Mouse (Mus musculus) MEL (cell line): ENCODE data around the gene Natd1. TPM values are rescaled to one million over a fixed set of nuclear protein-coding genes. Genes with fewer than 3 reads are reported as not detected.

ENCODE experiments used
- DNase-seq: peaks from one replicate; pipeline ENCODE4 v3.0.0; 2011; ENCODE audit warnings: low read depth, low spot score
- H3K27ac ChIP-seq: 2 replicates; pipeline ENCODE4 v1.5.1; 2012; ENCODE audit warnings: low read depth, mild to moderate bottlenecking, control low read depth, low read length, moderate library complexity; ENCODE audit not compliant: control insufficient read depth
- H3K27me3 ChIP-seq, 2 experiments: fragments of 150-350 bp in 1 of 2; sonication (generic) in 1 of 2; 2 replicates each; pipeline ENCODE4 v1.6.1; 2012; ENCODE audit warnings: low read length in 2 of 2, mild to moderate bottlenecking in 2 of 2, improper control_type of control experiment in 1 of 2, moderate library complexity in 1 of 2; ENCODE audit not compliant: insufficient read depth in 2 of 2, control insufficient read depth in 1 of 2
- H3K36me3 ChIP-seq, 2 experiments: 2 replicates each; pipeline ENCODE4 v1.6.1; 2012 to 2014; ENCODE audit warnings: low read length in 2 of 2, improper control_type of control experiment in 1 of 2, inconsistent platforms in 1 of 2, mild to moderate bottlenecking in 1 of 2; ENCODE audit not compliant: insufficient read depth in 2 of 2, control insufficient read depth in 1 of 2
- H3K4me1 ChIP-seq, 2 experiments: fragments of 150-350 bp in 1 of 2; sonication (generic) in 1 of 2; 2 replicates each; pipeline ENCODE4 v1.6.1; 2012; ENCODE audit warnings: low read length in 2 of 2, improper control_type of control experiment in 1 of 2, mild to moderate bottlenecking in 1 of 2; ENCODE audit not compliant: insufficient read depth in 2 of 2, control insufficient read depth in 1 of 2
- H3K4me3 ChIP-seq, 2 experiments: fragments of 150-350 bp in 1 of 2; sonication (generic) in 1 of 2; 2 replicates each; pipeline ENCODE4 v1.5.1; 2012; ENCODE audit warnings: low read depth in 2 of 2, low read length in 2 of 2, mild to moderate bottlenecking in 2 of 2, moderate library complexity in 2 of 2, control low read depth in 1 of 2, improper control_type of control experiment in 1 of 2; ENCODE audit not compliant: control insufficient read depth in 1 of 2, insufficient read depth in 1 of 2
- H3K79me2 ChIP-seq: 2 replicates; pipeline ENCODE4 v1.6.1; 2012; ENCODE audit warnings: mild to moderate bottlenecking, low read length, moderate library complexity; ENCODE audit not compliant: control insufficient read depth, poor library complexity, insufficient read depth
- H3K9ac ChIP-seq: 2 replicates; pipeline ENCODE4 v1.6.1; 2012; ENCODE audit warnings: low read depth, mild to moderate bottlenecking, control low read depth, low read length, moderate library complexity; ENCODE audit not compliant: control insufficient read depth, poor library complexity, severe bottlenecking
- H3K9me3 ChIP-seq: fragments of 150-350 bp; sonication (generic); replicated peaks from 2 replicates; pipeline ENCODE4 v1.6.1; 2012; ENCODE audit warnings: mild to moderate bottlenecking, low read length, improper control_type of control experiment, moderate library complexity; ENCODE audit not compliant: insufficient read depth
- CHD1 ChIP-seq: IDR thresholded peaks from 2 replicates; pipeline ENCODE4 v1.6.1; 2012; ENCODE audit warnings: low read depth, mild to moderate bottlenecking, inconsistent platforms, low read length, improper control_type of control experiment
- CHD2 ChIP-seq: IDR thresholded peaks from 2 replicates; pipeline ENCODE4 v1.6.1; 2011; ENCODE audit warnings: low read length, improper control_type of control experiment
- CTCF ChIP-seq, 3 experiments: IDR thresholded peaks in 2 of 3; conservative IDR thresholded peaks in 1 of 3; 2 replicates each; pipeline ENCODE4 v1.5.1; 2011 to 2012; ENCODE audit warnings: low read length in 3 of 3, low read depth in 2 of 3, mild to moderate bottlenecking in 2 of 3, improper control_type of control experiment in 1 of 3, inconsistent platforms in 1 of 3, mixed read lengths in 1 of 3, moderate library complexity in 1 of 3; ENCODE audit not compliant: control insufficient read depth in 1 of 3, insufficient read depth in 1 of 3, poor library complexity in 1 of 3, severe bottlenecking in 1 of 3
- ETS1 ChIP-seq: IDR thresholded peaks from 2 replicates; pipeline ENCODE4 v1.6.1; 2012; ENCODE audit warnings: low read depth, mild to moderate bottlenecking, inconsistent platforms, low read length, improper control_type of control experiment, moderate library complexity
- GATA1 ChIP-seq: IDR thresholded peaks from 2 replicates; pipeline ENCODE4 v1.6.1; 2011; ENCODE audit warnings: low read depth, low read length, improper control_type of control experiment
- HCFC1 ChIP-seq: IDR thresholded peaks from 2 replicates; pipeline ENCODE4 v1.6.1; 2012; ENCODE audit warnings: low read depth, mild to moderate bottlenecking, inconsistent platforms, low read length, improper control_type of control experiment, moderate library complexity
- JUND ChIP-seq: IDR thresholded peaks from 2 replicates; pipeline ENCODE4 v1.6.1; 2011; ENCODE audit warnings: low read depth, mild to moderate bottlenecking, improper control_type of control experiment, low read length
- MAFK ChIP-seq: IDR thresholded peaks from 2 replicates; pipeline ENCODE4 v1.6.1; 2011; ENCODE audit warnings: low read depth, mild to moderate bottlenecking, low read length, improper control_type of control experiment, borderline replicate concordance
- MAX ChIP-seq: IDR thresholded peaks from 2 replicates; pipeline ENCODE4 v1.6.1; 2011; ENCODE audit warnings: low read length, improper control_type of control experiment
- MAZ ChIP-seq: IDR thresholded peaks from 2 replicates; pipeline ENCODE4 v1.6.1; 2012; ENCODE audit warnings: low read depth, mild to moderate bottlenecking, inconsistent platforms, low read length, improper control_type of control experiment
- MEF2A ChIP-seq: IDR thresholded peaks from 2 replicates; pipeline ENCODE4 v1.6.1; 2014; ENCODE audit warnings: low read depth, mild to moderate bottlenecking, inconsistent platforms, low read length, improper control_type of control experiment; ENCODE audit not compliant: poor library complexity, insufficient replicate concordance, severe bottlenecking; ENCODE audit errors: extremely low read depth
- MXI1 ChIP-seq: IDR thresholded peaks from 2 replicates; pipeline ENCODE4 v1.6.1; 2011; ENCODE audit warnings: mild to moderate bottlenecking, low read depth, low read length, improper control_type of control experiment
- MYC ChIP-seq: IDR thresholded peaks from 2 replicates; pipeline ENCODE4 v1.6.1; 2011; ENCODE audit warnings: low read depth, mild to moderate bottlenecking, low read length, improper control_type of control experiment, moderate library complexity
- NELFE ChIP-seq: IDR thresholded peaks from 2 replicates; pipeline ENCODE4 v1.6.1; 2011; ENCODE audit warnings: low read depth, low read length, improper control_type of control experiment
- NRF1 ChIP-seq: IDR thresholded peaks from 2 replicates; pipeline ENCODE4 v1.6.1; 2014; ENCODE audit warnings: low read depth, mild to moderate bottlenecking, inconsistent platforms, low read length, improper control_type of control experiment, moderate library complexity; ENCODE audit not compliant: poor library complexity, insufficient read depth, severe bottlenecking
- RAD21 ChIP-seq: IDR thresholded peaks from 2 replicates; pipeline ENCODE4 v1.6.1; 2011; ENCODE audit warnings: mild to moderate bottlenecking, low read depth, low read length, improper control_type of control experiment
- SMC3 ChIP-seq: IDR thresholded peaks from 2 replicates; pipeline ENCODE4 v1.6.1; 2011; ENCODE audit warnings: low read depth, low read length, improper control_type of control experiment
- TAL1 ChIP-seq: IDR thresholded peaks from 2 replicates; pipeline ENCODE4 v1.6.1; 2012; ENCODE audit warnings: mild to moderate bottlenecking, inconsistent platforms, low read length, moderate library complexity, mixed read lengths
- TBP ChIP-seq: IDR thresholded peaks from 2 replicates; pipeline ENCODE4 v1.8.0; 2011; ENCODE audit warnings: low read depth, low read length, improper control_type of control experiment
- TCF12 ChIP-seq: IDR thresholded peaks from 2 replicates; pipeline ENCODE4 v1.6.1; 2014; ENCODE audit warnings: low read depth, mild to moderate bottlenecking, inconsistent platforms, low read length, improper control_type of control experiment, moderate library complexity
- UBTF ChIP-seq: IDR thresholded peaks from 2 replicates; pipeline ENCODE4 v1.6.1; 2012; ENCODE audit warnings: low read depth, mild to moderate bottlenecking, inconsistent platforms, low read length, improper control_type of control experiment, moderate library complexity, borderline replicate concordance; ENCODE audit not compliant: insufficient read depth
- USF2 ChIP-seq, 2 experiments: IDR thresholded peaks; 2 replicates each; pipeline ENCODE4 v1.6.1; 2011 to 2012; ENCODE audit warnings: improper control_type of control experiment in 2 of 2, low read length in 2 of 2, borderline replicate concordance in 1 of 2, inconsistent platforms in 1 of 2, low read depth in 1 of 2, mild to moderate bottlenecking in 1 of 2; ENCODE audit not compliant: insufficient read depth in 1 of 2
- ZC3H11A ChIP-seq: IDR thresholded peaks from 2 replicates; pipeline ENCODE4 v1.6.1; 2012; ENCODE audit warnings: low read depth, mild to moderate bottlenecking, inconsistent platforms, low read length, improper control_type of control experiment
- ZKSCAN1 ChIP-seq: IDR thresholded peaks from 2 replicates; pipeline ENCODE4 v1.6.1; 2012; ENCODE audit warnings: low read depth, mild to moderate bottlenecking, inconsistent platforms, low read length, improper control_type of control experiment, moderate library complexity
- ZMIZ1 ChIP-seq: IDR thresholded peaks from 2 replicates; pipeline ENCODE4 v1.6.1; 2012; ENCODE audit warnings: low read depth, mild to moderate bottlenecking, inconsistent platforms, low read length, improper control_type of control experiment, moderate library complexity
- polyA plus RNA-seq, 2 experiments: library from polyadenylated mRNA; stranded (reverse) in 1 of 2; unstranded in 1 of 2; fragments of >175 nt in 1 of 2; fragments of >200 nt in 1 of 2; gene quantifications; 2 replicates each; pipeline versions ENCODE4 v1.2.1 to v1.2.4; 2012; ENCODE audit warnings: low replicate concordance in 2 of 2, low read depth in 1 of 2; ENCODE audit not compliant: insufficient read length in 2 of 2, insufficient read depth in 1 of 2, missing spikeins in 1 of 2
- total RNA-seq: library from RNA; depleted of rRNA; stranded (reverse); fragments of 300-350 nt; gene quantifications from 2 replicates; pipeline ENCODE4 v1.2.3, GENCODE M21; 2012

Gene Natd1
- total and polyA plus RNA-seq, 3 experiments = 3.0 to 10.9 TPM; not detected in 1

DNA sequence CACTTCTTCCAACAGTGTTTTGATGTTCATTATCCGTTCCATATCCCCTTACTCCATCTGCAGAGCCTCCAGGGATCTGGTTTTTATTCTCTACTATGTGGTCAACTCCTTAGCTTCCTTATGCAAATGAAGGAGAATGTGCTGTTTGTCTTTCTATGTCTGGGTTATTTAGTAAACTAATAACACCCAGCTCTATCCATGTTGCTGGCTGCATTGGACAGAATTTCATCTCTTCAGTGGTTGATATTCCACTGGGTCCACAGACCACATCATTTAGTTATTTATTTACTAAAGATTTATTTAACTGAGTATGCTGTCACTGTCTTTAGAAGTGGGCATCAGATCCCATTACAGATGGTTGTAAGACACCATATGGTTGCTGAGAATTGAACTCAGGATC, 46.6 kb upstream of the Natd1 start:
- Histone ChIP-seq H3K36me3 (no peaks in the 10 kb centered on the region), H3K27ac (no peak overlapping the region)
- no peak for TF ChIP-seq RAD21
- TF ChIP-seq UBTF = no peak
- TF ChIP-seq MAX = no peak
- no peak for TF ChIP-seq CTCF (IDR thresholded peaks at IDR 0.05 in 2 of 3, conservative IDR thresholded peaks at IDR 0.05 in 1 of 3; ENCODE audit: control insufficient read depth in 1 of 3, insufficient read depth in 1 of 3, low read depth in 2 of 3, low read length in 3 of 3, poor library complexity in 1 of 3, severe bottlenecking in 1 of 3)
- TF ChIP-seq SMC3 = no peak
- no peak for TF ChIP-seq MYC
- TF ChIP-seq MEF2A = no peak
- no peak for TF ChIP-seq TCF12
- TF ChIP-seq USF2 (IDR thresholded peaks at IDR 0.05; ENCODE audit: borderline replicate concordance in 1 of 2, insufficient read depth in 1 of 2, low read depth in 1 of 2, low read length in 2 of 2) = no peak
- TF ChIP-seq CHD1 = no peak
- TF ChIP-seq TAL1 = no peak
- no peak for TF ChIP-seq MXI1
- TF ChIP-seq HCFC1 = no peak
- no peak for TF ChIP-seq NELFE
- no peak for TF ChIP-seq ZC3H11A
- no peak for TF ChIP-seq TBP
- no peak for TF ChIP-seq GATA1
- no peak for TF ChIP-seq MAZ
- no peak for TF ChIP-seq MAFK
- no peak for TF ChIP-seq JUND
- TF ChIP-seq, all 39 proteins: peak for 0
- DNase-seq = no peak
- H3K9me3 ChIP-seq = no peaks in the 10 kb centered on the region
- H3K79me2 ChIP-seq = no peaks in the 10 kb centered on the region
- no peak overlapping the region for H3K9ac ChIP-seq
- no peak overlapping the region for H3K4me3 ChIP-seq
- peaks cover 2 to 20% of the 10 kb centered on the region in 2 experiments for H3K27me3 ChIP-seq
- no peaks in the 10 kb centered on the region for H3K4me1 ChIP-seq

DNA sequence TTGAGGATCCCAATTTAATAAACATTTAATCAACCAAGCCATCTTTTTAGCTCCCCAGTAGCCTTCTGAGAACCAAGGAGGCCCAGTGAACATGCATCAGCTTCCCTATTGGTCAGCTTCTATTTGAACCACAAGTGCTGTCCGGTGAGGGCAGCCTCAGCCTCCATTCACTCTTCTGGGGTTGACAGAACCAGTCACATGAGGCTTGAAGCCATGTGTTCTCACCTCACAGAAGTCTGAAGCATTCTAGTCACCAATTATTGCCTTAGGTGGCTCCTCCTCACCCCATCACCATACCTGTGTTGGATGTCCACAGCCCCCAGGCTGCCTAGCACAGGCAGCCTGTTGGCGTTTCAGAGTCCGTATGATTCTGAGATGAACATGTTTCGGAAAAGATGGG, 44.4 kb upstream of the Natd1 start:
- Histone ChIP-seq H3K9ac (no peak overlapping the region), H3K27ac (no peak overlapping the region), H3K27me3 (peaks cover 0 to 17% of the 10 kb centered on the region in 2 experiments; a peak in 3 of 4 replicates), H3K4me1 (no peaks in the 10 kb centered on the region), H3K79me2 (no peaks in the 10 kb centered on the region), H3K9me3 (no peaks in the 10 kb centered on the region), H3K4me3 (no peak overlapping the region), H3K36me3 (no peaks in the 10 kb centered on the region)
- TF ChIP-seq MYC (no peak), ZC3H11A (no peak), ETS1 (no peak), UBTF (no peak), ZKSCAN1 (no peak), SMC3 (no peak), NRF1 (no peak), USF2 (IDR thresholded peaks at IDR 0.05; ENCODE audit: borderline replicate concordance in 1 of 2, insufficient read depth in 1 of 2, low read depth in 1 of 2, low read length in 2 of 2) (no peak), ZMIZ1 (no peak), TAL1 (no peak), TCF12 (no peak), RAD21 (no peak), CHD2 (no peak), CHD1 (no peak)
- DNase-seq = no peak
